Mouse (Mus musculus): ENCODE measurements around the gene Ddit4. TPM values are rescaled to one million over a fixed set of nuclear protein-coding genes. Genes with fewer than 3 reads are reported as not detected.

Gene Ddit4
- polyA plus RNA-seq, 1 experiment from 2014 or later = 4.2 TPM

GRCm38 (mm10) chr10:59974191-59974664 is 22.6 kb upstream of the Ddit4 start:
- Histone ChIP-seq H3K36me3 (ENCODE audit: control insufficient read depth, insufficient read depth, low read length) (no peaks in the 10 kb centered on the region), H3K27me3 (ENCODE audit: control insufficient read depth, insufficient read depth, low read length) (no peaks in the 10 kb centered on the region), H3K27ac (ENCODE audit: low read depth, low read length) (peak overlapping the region; percentile 66; the same call in 1 of the 2 replicates), H3K9ac (replicated peaks; ENCODE audit: low read depth, low read length) (no peak overlapping the region), H3K4me3 (ENCODE audit: low read depth, low read length) (no peak overlapping the region), H3K9me3 (ENCODE audit: control insufficient read depth, low read length) (no peaks in the 10 kb centered on the region), H3K4me2 (ENCODE audit: low read depth, low read length) (no peak overlapping the region), H3K4me1 (ENCODE audit: control insufficient read depth, insufficient read depth, low read length) (peaks cover 36% of the 10 kb centered on the region)
- WGBS = 2% methylated on average over 6 of the region's 6 CpGs
- no peak for ATAC-seq (ENCODE audit: low read depth)

DNA sequence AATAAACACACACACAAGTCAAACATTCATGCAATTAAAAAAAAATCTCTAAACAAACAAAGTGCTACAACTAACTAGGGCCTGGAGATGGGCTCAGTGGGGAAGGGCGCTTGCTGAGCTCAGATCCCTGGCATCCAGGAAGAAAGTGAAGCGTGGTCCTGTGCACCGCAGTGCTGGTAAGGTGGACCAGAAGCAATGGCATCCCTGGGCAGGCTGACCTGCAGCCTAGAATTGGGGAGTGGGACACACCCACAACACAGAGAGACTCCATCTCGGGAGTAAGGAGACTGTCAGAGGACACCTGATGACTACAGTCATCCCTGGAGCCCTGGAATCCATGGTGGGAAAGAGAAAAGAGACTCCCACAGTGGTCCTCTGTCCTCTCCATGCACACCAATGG is 21.8 kb upstream of the Ddit4 start:
- ATAC-seq (ENCODE audit: low read depth) = no peak
- H3K4me1 ChIP-seq (ENCODE audit: control insufficient read depth, insufficient read depth, low read length) = peaks cover 28% of the 10 kb centered on the region
- no peak overlapping the region for H3K27ac ChIP-seq (ENCODE audit: low read depth, low read length)
- no peaks in the 10 kb centered on the region for H3K27me3 ChIP-seq (ENCODE audit: control insufficient read depth, insufficient read depth, low read length)
- H3K9me3 ChIP-seq (ENCODE audit: control insufficient read depth, low read length) = no peaks in the 10 kb centered on the region
- no peak overlapping the region for H3K4me2 ChIP-seq (ENCODE audit: low read depth, low read length)
- H3K36me3 ChIP-seq (ENCODE audit: control insufficient read depth, insufficient read depth, low read length) = no peaks in the 10 kb centered on the region
- no peak overlapping the region for H3K4me3 ChIP-seq (ENCODE audit: low read depth, low read length)
- 86% methylated on average over 4 of the region's 4 CpGs for WGBS
- H3K9ac ChIP-seq (replicated peaks; ENCODE audit: low read depth, low read length) = no peak overlapping the region

GRCm38 (mm10) chr10:59972999-59973398 is 21.4 kb upstream of the Ddit4 start:
- no peaks in the 10 kb centered on the region for H3K27me3 ChIP-seq (ENCODE audit: control insufficient read depth, insufficient read depth, low read length)
- 80% methylated on average over 6 of the region's 6 CpGs for WGBS
- no peak overlapping the region for H3K4me3 ChIP-seq (ENCODE audit: low read depth, low read length)
- H3K9ac ChIP-seq (replicated peaks; ENCODE audit: low read depth, low read length) = no peak overlapping the region
- no peak for ATAC-seq (ENCODE audit: low read depth)
- H3K9me3 ChIP-seq (ENCODE audit: control insufficient read depth, low read length) = no peaks in the 10 kb centered on the region
- H3K4me1 ChIP-seq (ENCODE audit: control insufficient read depth, insufficient read depth, low read length) = peaks cover 26% of the 10 kb centered on the region
- H3K4me2 ChIP-seq (ENCODE audit: low read depth, low read length) = no peak overlapping the region
- no peak overlapping the region for H3K27ac ChIP-seq (ENCODE audit: low read depth, low read length)
- H3K36me3 ChIP-seq (ENCODE audit: control insufficient read depth, insufficient read depth, low read length) = no peaks in the 10 kb centered on the region

DNA sequence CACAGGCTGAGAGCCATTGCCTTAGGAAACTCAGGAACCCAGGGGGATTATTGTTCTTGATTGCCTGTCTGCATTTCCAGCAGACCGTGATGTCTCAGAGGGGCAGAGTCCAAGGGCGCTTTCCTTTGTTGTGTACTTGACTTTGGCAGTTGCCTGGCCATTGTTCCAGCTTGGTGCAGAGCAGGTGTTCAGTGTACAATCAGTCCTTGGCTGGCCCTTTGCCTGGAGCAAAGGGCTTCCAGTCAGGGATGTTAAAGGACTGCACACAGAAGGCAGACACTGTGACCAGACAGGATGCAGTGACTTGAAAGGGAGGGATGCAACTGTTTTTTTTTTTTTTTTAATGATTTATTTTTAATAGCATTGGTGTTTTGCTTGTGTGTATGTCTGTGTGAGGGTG is 20.9 kb upstream of the Ddit4 start:
- 28% methylated on average over 2 of the region's 2 CpGs for WGBS
- Histone ChIP-seq H3K27me3 (ENCODE audit: control insufficient read depth, insufficient read depth, low read length) (no peaks in the 10 kb centered on the region), H3K4me3 (ENCODE audit: low read depth, low read length) (no peak overlapping the region), H3K36me3 (ENCODE audit: control insufficient read depth, insufficient read depth, low read length) (no peaks in the 10 kb centered on the region), H3K27ac (ENCODE audit: low read depth, low read length) (no peak overlapping the region), H3K9me3 (ENCODE audit: control insufficient read depth, low read length) (no peaks in the 10 kb centered on the region), H3K4me2 (ENCODE audit: low read depth, low read length) (no peak overlapping the region), H3K4me1 (ENCODE audit: control insufficient read depth, insufficient read depth, low read length) (peaks cover 26% of the 10 kb centered on the region), H3K9ac (replicated peaks; ENCODE audit: low read depth, low read length) (no peak overlapping the region)
- ATAC-seq (ENCODE audit: low read depth) = no peak

GRCm38 (mm10) chr10:59971813-59972212 is 20.2 kb upstream of the Ddit4 start:
- WGBS = 93% methylated on average over 8 of the region's 8 CpGs
- no peak for ATAC-seq (ENCODE audit: low read depth)
- no peaks in the 10 kb centered on the region for H3K27me3 ChIP-seq (ENCODE audit: control insufficient read depth, insufficient read depth, low read length)
- no peak overlapping the region for H3K9ac ChIP-seq (replicated peaks; ENCODE audit: low read depth, low read length)
- H3K27ac ChIP-seq (ENCODE audit: low read depth, low read length) = no peak overlapping the region
- H3K4me2 ChIP-seq (ENCODE audit: low read depth, low read length) = no peak overlapping the region
- no peak overlapping the region for H3K4me3 ChIP-seq (ENCODE audit: low read depth, low read length)
- H3K9me3 ChIP-seq (ENCODE audit: control insufficient read depth, low read length) = no peaks in the 10 kb centered on the region
- peaks cover 26% of the 10 kb centered on the region for H3K4me1 ChIP-seq (ENCODE audit: control insufficient read depth, insufficient read depth, low read length)
- H3K36me3 ChIP-seq (ENCODE audit: control insufficient read depth, insufficient read depth, low read length) = no peaks in the 10 kb centered on the region

GRCm38 (mm10) chr10:59970450-59971062 is 18.9 kb upstream of the Ddit4 start:
- no peaks in the 10 kb centered on the region for H3K9me3 ChIP-seq (ENCODE audit: control insufficient read depth, low read length)
- no peaks in the 10 kb centered on the region for H3K36me3 ChIP-seq (ENCODE audit: control insufficient read depth, insufficient read depth, low read length)
- H3K4me3 ChIP-seq (ENCODE audit: low read depth, low read length) = peak overlapping the region; percentile 58
- H3K27me3 ChIP-seq (ENCODE audit: control insufficient read depth, insufficient read depth, low read length) = no peaks in the 10 kb centered on the region
- 25% methylated on average over 6 of the region's 6 CpGs for WGBS
- H3K27ac ChIP-seq (ENCODE audit: low read depth, low read length) = peak overlapping the region; percentile 96
- peaks cover 26% of the 10 kb centered on the region for H3K4me1 ChIP-seq (ENCODE audit: control insufficient read depth, insufficient read depth, low read length)
- H3K4me2 ChIP-seq (ENCODE audit: low read depth, low read length) = peak overlapping the region; percentile 86
- ATAC-seq (ENCODE audit: low read depth) = no peak
- peak overlapping the region; percentile 97 for H3K9ac ChIP-seq (replicated peaks; ENCODE audit: low read depth, low read length)

GRCm38 (mm10) chr10:59969821-59970449 is 18.3 kb upstream of the Ddit4 start:
- H3K4me1 ChIP-seq (ENCODE audit: control insufficient read depth, insufficient read depth, low read length) = peaks cover 30% of the 10 kb centered on the region
- peak overlapping the region; percentile 97 for H3K9ac ChIP-seq (replicated peaks; ENCODE audit: low read depth, low read length)
- H3K4me2 ChIP-seq (ENCODE audit: low read depth, low read length) = peak overlapping the region; percentile 86
- peak; percentile 67 for ATAC-seq (ENCODE audit: low read depth)
- WGBS = under 1% methylated on average over 25 of the region's 25 CpGs
- peak overlapping the region; percentile 58 for H3K4me3 ChIP-seq (ENCODE audit: low read depth, low read length)
- no peaks in the 10 kb centered on the region for H3K36me3 ChIP-seq (ENCODE audit: control insufficient read depth, insufficient read depth, low read length)
- peak overlapping the region; percentile 96 for H3K27ac ChIP-seq (ENCODE audit: low read depth, low read length)
- H3K27me3 ChIP-seq (ENCODE audit: control insufficient read depth, insufficient read depth, low read length) = no peaks in the 10 kb centered on the region
- no peaks in the 10 kb centered on the region for H3K9me3 ChIP-seq (ENCODE audit: control insufficient read depth, low read length)

DNA sequence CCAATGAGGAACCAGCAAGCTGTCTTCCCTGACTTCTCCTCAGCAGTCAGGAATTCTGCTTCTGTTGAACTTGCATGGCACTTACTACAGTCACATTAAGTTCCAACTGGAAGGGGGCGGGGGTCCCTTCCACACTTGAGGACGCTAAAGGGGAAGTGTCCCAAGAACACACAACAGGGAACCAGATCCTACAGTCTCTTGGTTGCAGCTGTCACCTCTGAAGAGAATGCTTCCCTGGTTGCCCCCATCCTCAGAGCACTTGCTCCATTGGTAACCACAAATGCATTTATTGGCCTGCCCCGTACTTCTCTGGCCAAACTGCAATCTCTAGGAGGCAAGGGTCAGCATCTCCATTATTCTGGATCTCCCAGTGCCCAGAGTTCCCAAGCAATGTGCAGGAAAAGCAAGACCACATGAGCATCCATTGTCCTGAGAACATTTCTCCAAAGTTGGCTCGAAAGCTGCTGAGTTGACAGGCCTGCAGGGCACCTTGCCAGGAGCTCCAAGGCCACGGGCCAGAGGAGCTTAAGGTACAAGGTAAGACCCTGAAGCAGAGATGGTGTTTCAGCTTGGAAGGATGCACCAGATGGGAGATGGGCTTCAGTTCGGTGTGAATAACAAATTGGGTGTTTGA is 15.8 kb upstream of the Ddit4 start:
- Histone ChIP-seq H3K4me2 (ENCODE audit: low read depth, low read length) (no peak overlapping the region), H3K27ac (ENCODE audit: low read depth, low read length) (no peak overlapping the region), H3K36me3 (ENCODE audit: control insufficient read depth, insufficient read depth, low read length) (no peaks in the 10 kb centered on the region), H3K9ac (replicated peaks; ENCODE audit: low read depth, low read length) (no peak overlapping the region), H3K4me3 (ENCODE audit: low read depth, low read length) (no peak overlapping the region), H3K9me3 (ENCODE audit: control insufficient read depth, low read length) (no peaks in the 10 kb centered on the region), H3K27me3 (ENCODE audit: control insufficient read depth, insufficient read depth, low read length) (no peaks in the 10 kb centered on the region), H3K4me1 (ENCODE audit: control insufficient read depth, insufficient read depth, low read length) (peaks cover 25% of the 10 kb centered on the region)
- 79% methylated on average over 6 of the region's 6 CpGs for WGBS
- ATAC-seq (ENCODE audit: low read depth) = no peak

DNA sequence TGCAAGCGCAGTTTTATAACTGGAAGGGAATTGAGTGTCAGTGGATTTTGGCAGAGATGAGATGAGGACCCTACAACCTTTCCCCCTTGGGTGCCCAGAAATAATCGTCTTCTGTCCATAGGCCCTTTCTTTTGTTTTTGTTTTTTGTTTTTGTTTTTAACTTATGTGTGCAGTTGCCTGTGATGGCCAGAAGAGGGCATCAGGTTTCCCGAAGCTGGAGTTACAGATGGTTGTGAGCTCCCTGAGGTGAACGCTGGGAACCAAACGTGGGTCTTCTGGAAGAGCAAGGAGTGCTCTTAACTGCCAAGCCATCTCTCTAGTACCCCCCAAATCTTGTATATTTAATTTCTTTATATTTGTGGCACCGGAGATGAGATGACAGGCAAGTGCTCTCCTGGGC is 15.1 kb upstream of the Ddit4 start:
- Histone ChIP-seq H3K36me3 (ENCODE audit: control insufficient read depth, insufficient read depth, low read length) (no peaks in the 10 kb centered on the region), H3K27ac (ENCODE audit: low read depth, low read length) (no peak overlapping the region), H3K4me1 (ENCODE audit: control insufficient read depth, insufficient read depth, low read length) (peaks cover 25% of the 10 kb centered on the region), H3K27me3 (ENCODE audit: control insufficient read depth, insufficient read depth, low read length) (no peaks in the 10 kb centered on the region), H3K4me3 (ENCODE audit: low read depth, low read length) (no peak overlapping the region), H3K4me2 (ENCODE audit: low read depth, low read length) (no peak overlapping the region), H3K9me3 (ENCODE audit: control insufficient read depth, low read length) (no peaks in the 10 kb centered on the region), H3K9ac (replicated peaks; ENCODE audit: low read depth, low read length) (no peak overlapping the region)
- WGBS = 92% methylated on average over 6 of the region's 6 CpGs
- ATAC-seq (ENCODE audit: low read depth) = no peak

Measured in neural tube, embryonic 14.5 days (tissue).